Mouse (Mus musculus): ENCODE results near the gene Car3.

GRCm38 (mm10) chr3:14880277-14880676 lies 17.0 kb downstream of the Car3 start:
- TF ChIP-seq CTCF (IDR thresholded peaks at IDR 0.05; ENCODE audit: extremely low read depth, insufficient read depth, low read length), result no peak
- no peak for TF ChIP-seq POLR2A (IDR thresholded peaks at IDR 0.05; ENCODE audit: extremely low read depth, insufficient read depth, low read length)

All from cortical plate, adult 2 months (tissue).